Mouse (Mus musculus) heart, postnatal 0 days (tissue): Measurements from ENCODE around the gene Hmgb1.

Experiments
- CTCF ChIP-seq: IDR thresholded peaks from 2 replicates; pipeline ENCODE4 v1.5.1; 2016; ENCODE audit warnings: antibody characterized with exemption, control low read depth, low read depth
- EP300 ChIP-seq: IDR thresholded peaks from 2 replicates; pipeline ENCODE4 v1.6.1; 2016; ENCODE audit warnings: antibody characterized with exemption, low read depth

GRCm38 (mm10) chr5:149224666-149225065 is 40.4 kb upstream of the Hmgb1 start:
- TF ChIP-seq CTCF (no peak), EP300 (no peak)
